Mouse (Mus musculus) kidney, adult 11 months (tissue): ENCODE results near the gene Timm23.
"Not testable (repeated sequence)": the region's sequence is repeated elsewhere in the genome, so short reads cannot be mapped to it uniquely, and the experiment has no call there.

Experiments used
- DNase-seq: peaks from one replicate; pipeline ENCODE4 v3.0.0; 2022

Timm23 gene

DNA sequence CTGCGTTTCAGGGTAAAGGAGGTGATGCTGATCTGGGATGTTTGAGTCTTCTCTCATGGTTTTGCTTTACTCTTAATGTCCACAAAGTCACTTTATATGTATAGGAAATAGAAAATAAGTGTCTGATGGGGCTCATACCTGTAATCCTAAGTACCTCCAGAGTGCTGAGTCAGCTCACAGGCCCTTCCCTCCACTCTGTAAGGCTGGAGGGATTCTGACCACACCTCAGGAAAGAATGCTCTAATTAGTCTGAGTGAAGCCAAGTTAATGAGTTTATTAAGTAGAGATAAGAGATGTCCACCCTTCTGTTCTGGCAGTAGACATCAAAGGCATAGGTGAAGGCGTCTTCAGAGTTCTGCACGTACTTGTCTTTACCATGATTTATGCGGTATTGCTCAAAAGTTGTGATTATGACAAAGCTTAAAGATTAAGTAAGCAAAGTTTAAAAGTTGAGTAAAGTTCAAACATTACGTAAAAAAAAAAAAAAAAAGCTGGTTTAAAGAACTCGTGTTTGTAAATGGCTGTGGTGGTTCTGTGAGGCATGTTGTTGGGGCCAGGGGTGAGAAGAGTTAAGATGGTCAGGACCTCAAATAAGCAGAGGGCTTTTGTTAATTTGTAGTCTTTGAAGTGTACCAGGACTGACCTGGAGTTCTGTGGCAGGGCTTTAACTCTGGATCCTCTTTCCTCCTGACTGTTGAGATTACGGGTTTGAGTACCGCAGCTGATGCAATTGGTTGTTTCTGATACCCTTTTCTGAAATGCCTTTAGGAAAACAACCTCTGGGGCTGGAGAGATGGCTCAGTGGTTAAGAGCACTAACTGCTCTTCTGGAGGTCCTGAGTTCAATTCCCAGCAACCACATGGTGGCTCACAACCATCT, 37.3 kb downstream of the Timm23 start:
- DNase-seq: no peak

DNA sequence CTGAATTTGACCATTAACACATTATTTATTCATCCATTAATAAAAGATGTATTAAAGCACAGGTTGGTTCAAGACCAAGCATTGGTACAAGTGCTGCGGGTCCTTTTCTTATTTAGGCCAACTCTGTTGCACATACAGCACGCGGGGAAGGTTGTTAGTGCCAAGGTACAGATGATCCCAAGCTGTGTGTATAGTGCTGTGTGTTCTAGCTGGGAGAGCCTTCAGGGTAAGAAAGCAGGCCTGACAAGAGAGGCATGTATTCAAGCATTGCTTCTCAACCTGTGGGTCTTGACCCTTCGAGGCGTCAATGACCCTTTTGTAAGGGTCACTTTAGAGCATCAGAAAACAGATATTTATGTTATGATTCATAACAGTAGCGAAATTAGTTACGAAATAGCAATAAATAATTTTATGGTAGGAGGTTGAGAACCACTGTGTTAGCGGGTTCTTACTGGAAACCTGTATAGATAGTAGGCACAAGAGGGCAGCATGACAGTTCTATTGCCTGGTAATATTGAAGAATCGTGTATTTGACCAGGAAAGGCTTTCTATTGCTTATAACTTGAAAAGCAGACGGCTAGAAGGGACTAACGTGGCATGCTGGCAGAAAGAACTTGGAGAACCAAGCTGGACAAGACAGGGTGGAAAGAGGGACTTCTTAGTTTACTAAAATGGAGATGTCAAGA, 38.4 kb downstream of the Timm23 start:
- no peak for DNase-seq

GRCm38 (mm10) chr14:32162231-32162630, 39.5 kb downstream of the Timm23 start:
- no peak for DNase-seq

- DNase-seq: no peak
Observed at GRCm38 (mm10) chr14:32161090-32161885, 40.4 kb downstream of the Timm23 start.

- DNase-seq: no peak
Observed at GRCm38 (mm10) chr14:32160563-32160962, 41.1 kb downstream of the Timm23 start.

GRCm38 (mm10) chr14:32159690-32160246, 41.9 kb downstream of the Timm23 start, which contains the start of gene Ncoa4:
Ncoa4 (plus strand) TSS chr14:32159865.
- peak; percentile 99 for DNase-seq

DNA sequence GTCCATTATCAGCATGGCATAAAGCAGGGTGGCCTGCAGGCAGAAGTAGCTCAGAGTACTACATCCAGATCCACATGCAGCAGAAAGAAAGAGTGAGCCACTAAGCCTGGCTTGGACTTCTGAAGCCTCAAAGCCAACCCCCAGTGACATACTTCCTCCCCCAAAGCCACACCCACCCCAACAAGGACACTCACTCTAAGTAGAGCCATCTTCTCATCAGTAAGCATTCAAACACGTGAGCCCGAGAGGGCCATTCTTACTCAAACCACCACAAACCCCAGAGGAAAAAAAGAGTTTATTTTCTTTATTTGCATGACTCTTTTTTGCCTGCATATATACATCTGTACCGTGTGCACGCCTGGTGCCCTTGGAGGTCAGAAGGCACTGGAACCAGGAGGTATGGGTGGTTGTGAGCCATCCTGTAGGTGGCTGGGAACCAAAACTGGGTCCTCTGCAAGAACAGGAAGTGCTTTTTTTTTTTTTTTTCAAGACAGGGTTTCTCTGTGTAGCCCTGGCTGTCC, 42.5 kb downstream of the Timm23 start:
- DNase-seq: no peak

GRCm38 (mm10) chr14:32154758-32155157, 46.9 kb downstream of the Timm23 start:
- no peak for DNase-seq

DNA sequence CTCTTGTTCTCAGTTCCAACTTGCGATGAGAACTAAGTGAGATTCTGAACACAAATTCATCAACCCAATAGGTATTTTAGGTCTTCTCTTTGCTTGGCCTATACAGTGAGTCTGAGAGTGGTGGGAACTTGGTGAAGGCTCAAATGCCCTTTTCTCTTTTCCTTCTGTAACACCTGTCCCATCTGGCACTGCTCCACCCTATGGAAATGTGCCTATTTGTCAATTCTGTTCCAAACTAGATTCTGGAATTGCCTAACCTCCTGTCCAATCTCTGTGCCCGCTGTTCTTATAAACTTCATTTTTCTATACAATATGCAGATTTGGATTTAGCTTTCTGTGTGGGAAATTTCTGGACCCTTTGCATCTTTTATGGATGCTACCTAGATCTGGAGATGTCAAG, 48.5 kb downstream of the Timm23 start:
- DNase-seq: no peak

GRCm38 (mm10) chr14:32152243-32152965, 49.3 kb downstream of the Timm23 start:
- DNase-seq: no peak

DNA sequence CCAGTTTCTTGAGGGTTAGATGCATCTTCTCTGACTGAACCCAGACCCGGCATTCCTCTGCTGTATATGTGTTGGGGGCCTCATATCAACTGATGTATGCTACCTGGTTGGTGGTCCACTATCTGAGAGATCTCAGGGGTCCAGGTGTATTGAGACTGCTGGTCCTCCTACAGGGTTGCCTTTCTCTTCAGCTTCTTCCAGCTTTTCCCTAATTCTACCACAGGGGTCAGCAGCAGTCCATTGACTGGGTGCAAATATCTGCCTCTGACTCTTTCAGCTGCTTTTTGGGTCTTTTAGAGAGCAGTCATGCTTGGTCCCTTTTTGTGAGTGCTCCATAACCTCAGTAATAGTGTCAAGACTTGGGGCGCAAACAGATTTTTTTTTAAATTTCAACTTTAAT, 50.8 kb downstream of the Timm23 start:
- DNase-seq: no peak

GRCm38 (mm10) chr14:32146578-32146977, 55.1 kb downstream of the Timm23 start:
- no peak for DNase-seq

- DNase-seq: no peak
Observed at GRCm38 (mm10) chr14:32145809-32146511, 55.7 kb downstream of the Timm23 start.

DNA sequence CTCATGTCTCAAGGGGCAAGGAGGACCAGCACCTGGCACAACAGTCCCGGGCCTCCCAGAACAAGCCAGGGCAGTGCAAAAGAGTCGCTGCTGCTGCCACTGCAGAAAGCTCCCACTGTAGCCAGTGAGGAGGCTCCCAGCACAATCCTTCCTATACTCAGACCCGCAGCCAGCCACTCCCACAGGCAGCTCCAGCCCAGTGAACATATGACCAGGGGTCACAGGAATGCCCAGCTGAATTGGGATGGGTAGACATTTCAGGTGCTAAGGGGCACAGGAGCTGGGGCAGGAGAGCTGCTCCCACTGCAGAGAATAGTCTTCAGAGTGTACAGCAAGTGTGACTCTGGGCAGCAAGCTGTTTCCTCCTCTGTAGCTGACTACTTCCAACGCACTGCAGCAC, 56.3 kb downstream of the Timm23 start:
- DNase-seq: no peak

DNA sequence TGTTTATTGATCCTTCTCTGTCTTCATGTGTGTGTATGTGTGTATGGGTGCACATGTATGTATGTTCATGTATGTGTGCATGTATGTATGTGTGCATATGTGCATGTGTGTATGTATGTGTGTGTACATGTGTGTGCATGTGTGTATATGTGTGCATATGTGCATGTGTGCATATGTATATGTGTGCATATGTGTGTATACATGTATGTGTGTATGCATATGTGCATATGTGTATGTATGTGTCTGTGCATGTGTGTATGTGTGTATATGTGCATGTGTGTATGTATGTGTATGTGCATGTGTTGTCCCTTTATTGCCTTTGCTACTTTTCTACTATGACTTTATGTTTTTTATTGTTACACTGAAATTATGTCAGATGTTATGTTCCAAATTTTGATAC, 57.0 kb downstream of the Timm23 start:
- no peak for DNase-seq

GRCm38 (mm10) chr14:32141723-32142122, 60.0 kb downstream of the Timm23 start, which contains the start of gene Msmb:
Msmb (plus strand) TSS chr14:32142023.
- no peak for DNase-seq

DNA sequence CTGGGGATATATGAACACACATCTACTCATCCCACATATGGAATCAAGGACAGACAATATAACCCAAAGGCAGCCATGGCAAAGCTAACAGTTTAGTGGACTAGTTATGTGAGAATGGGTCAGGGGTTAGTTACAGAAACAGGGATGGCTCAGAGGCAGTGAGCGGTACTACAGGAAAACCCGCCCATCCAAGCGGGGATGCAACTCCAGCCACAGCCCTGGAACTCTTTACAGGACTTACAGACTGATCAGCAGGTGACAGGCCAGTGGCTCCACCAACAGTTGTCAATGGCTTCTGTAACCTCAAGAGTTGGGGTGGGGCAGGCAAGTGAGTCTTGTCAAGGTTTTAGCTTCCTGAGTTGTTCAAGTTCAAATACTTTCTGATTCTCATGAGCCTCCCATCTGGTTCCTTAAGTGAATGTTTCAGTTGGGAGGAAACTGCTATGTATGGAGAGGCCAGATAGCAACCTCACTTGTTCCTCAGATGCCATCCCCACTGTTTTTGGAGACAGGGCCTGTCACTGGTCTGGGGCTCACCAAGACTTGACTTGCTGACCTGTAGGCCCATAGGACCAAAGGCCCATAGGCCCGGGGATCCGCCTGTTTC, 61.2 kb downstream of the Timm23 start:
- no peak for DNase-seq

DNA sequence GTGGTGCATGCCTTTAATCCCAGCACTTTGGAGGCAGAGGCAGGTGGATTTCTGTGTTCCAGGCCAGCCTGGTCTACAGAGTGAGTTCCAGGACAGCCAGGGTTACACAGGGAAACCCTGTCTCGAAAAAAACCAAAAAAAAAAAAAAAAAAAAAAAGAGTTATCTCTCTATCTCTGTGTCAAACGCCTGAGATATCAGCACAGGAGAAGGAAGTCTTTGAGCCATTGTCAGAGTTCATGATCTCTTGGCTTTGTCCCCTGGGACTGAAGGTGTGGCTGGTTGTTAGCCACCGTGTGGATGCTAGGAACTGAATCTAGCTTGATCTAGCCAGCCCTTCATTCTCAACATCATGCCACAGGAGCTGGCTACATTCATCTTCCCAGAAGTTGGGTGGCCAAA, 65.2 kb downstream of the Timm23 start:
- DNase-seq: not testable (repeated sequence)

DNA sequence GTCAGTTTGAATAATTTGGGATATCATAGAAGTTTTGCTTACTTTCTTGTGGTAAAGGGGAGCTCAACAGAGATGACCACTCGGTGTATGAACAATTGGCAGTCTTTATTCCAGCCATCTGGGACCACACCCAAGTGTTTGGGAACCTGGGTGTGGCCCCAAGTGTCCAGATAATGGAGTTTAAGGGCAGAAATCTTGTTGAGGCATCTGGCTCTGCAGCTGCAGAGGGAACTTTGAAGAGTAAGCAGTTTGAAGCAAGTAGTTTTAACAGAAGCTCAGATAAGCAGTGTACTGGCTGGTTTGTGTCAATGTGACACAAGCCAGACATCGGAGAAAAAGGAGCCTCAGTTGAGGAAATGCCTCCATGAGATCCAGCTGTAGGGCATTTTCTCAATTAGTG, 67.4 kb downstream of the Timm23 start:
- no peak for DNase-seq

- no peak for DNase-seq
Observed at GRCm38 (mm10) chr14:32131836-32132235, 69.9 kb downstream of the Timm23 start.
